Mouse (Mus musculus) left cerebral cortex, postnatal 25 days (tissue): ENCODE results near the gene Kcnj3. TPM values are rescaled to one million over a fixed set of nuclear protein-coding genes. Genes with fewer than 3 reads are reported as not detected.
A peak's percentile ranks its signal among the peaks of the same experiment; 100 is the strongest.

Source experiments
- DNase-seq, 2 experiments: peaks; one replicate each; pipeline ENCODE4 v3.0.0; 2022; ENCODE audit warnings: low spot score in 2 of 2, mixed read lengths in 1 of 2
- intact Hi-C: fragments of 180-260 bp; cut with DNase I; formaldehyde crosslinking; loops from one replicate; pipeline ENCODE4 v1.15.1; 2025
- total RNA-seq, 2 experiments: library from RNA; stranded (reverse); gene quantifications; 2 replicates each; pipeline ENCODE4 v1.2.3; 2021

Kcnj3 gene
- 100 to 1,000 TPM in 1 of 2 experiments, 10 to 100 TPM in 1; 94.9 to 110 TPM for total RNA-seq

DNA sequence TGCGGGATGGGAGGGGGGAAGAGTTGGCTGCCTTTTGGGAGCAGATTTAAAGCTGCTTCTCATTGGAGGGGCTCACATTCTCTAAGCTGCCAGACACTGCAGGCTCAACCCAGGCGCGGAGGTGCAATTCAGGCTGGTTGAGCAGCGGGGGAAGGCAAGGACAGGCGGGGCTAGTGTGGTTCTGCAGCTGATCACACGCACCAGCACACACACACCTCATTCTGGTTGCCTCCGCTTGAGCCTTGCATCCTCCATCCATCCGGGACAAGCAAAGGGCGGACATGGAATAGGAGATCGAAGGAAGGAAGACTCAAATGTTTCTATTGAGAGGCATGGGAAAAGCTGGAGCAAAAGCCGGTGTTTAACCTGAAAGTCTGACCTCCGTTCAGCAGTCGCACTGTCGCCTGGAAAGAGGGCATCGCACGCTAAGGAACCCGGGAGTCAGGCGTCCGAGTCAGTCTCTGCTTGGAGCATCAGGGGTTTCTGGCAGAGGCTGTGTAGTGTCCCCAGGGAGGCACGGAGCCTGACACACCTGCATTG, at the start of gene Kcnj3:
Gene Kcnj3, plus strand, starts transcription at position 250 of the 540 bp plus-strand sequence.
- DNase-seq: peak; percentile 77 to 90
- intact Hi-C loops: loop anchor here (5.0 kb wide), 2 partner anchors 102 to 348 kb away; no protein-coding TSS in a partner anchor

DNA sequence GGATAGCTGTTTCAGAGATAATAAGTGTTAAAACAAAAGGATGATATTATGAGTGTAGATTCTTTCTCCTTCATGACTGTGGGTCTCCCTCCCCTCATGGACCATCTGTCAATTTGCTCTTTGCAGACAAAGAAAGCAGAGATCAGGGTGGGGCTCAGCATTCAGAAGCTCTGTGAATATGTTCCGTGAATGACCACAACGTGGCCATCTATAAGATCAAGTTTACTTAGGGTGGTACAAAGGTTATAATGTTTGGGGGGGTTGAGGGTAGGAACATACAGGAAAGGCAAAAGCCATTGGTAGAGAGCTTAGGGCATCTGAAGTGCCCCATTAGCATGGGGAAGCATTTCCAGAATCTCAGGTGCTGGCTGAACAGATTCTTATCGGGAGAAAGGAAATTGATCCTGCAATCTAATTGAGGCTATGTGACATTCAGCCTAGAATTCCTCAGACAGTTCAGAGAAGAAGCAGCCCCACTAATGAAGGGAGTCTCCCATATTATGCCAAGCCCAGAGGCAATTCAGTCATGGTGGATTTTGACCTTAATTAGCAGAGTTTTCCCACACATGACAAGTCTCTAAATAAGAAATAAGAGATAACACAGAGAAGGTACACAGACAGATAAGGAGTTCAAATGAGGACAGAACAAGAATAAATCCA, 45.3 kb upstream of the Kcnj3 start:
- intact Hi-C loops: no loop called here
- no peak for DNase-seq

GRCm38 (mm10) chr2:55405307-55405706, 30.5 kb upstream of the Kcnj3 start:
- intact Hi-C loops: no loop called here
- no peak for DNase-seq

GRCm38 (mm10) chr2:55427633-55428032, 8.1 kb upstream of the Kcnj3 start:
- intact Hi-C loops: no loop called here
- DNase-seq: no peak

DNA sequence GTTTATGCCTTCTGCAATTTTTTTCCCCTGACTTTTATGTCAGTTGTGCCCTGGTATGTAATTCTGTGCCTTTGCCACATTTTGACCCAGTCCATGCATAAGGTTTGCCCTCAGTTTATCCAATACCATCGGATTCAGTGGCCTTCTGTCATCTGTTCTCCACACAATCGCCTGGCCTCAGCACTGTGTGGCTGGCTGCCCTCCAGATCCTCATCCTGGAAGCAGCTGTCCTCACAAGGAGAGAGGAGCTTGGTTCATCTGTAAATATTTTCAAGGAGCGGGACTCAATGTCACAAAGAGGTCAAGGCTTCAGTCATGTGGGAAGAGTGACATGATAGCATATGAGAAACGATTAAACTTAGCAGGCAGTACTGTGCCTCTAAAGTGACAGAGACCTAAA, 3.7 kb upstream of the Kcnj3 start:
- intact Hi-C loops: no loop called here
- DNase-seq: no peak

DNA sequence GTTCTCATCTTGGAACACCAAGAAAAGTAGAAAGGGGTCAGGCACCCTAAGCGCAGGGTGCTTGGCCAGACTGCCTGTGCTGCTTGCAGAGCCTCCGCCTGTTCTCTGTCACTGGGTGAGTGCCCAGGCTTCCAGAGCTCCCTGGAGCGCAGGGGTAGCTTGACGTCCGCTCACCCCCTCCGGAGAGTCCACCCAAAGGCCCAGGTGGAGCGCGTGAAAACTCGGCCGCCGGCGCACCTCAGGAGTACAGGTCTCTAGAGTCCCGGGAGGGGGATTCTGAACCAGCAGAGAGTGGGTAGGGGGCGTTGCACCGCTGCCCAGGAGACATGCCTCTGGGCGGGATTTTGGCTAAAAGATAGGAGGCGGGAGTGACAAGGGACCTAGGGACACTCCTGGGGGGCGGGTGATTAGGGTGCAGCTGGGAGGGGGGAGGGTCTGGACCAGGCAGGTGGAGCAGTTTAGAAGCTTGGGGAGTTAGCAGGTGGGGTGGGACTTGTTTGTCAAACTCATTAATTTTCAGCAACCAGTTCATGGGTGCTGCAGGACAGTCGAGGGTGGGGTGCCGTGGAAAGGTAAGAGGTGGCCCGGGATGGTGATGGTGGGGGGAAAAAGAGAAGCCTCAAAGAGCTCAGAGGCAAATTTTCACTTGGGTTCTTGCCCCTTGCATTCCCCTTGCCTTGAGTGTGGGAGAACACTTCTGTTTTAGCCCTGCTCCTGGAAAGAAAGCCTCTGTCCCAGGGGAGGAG, 664 bp downstream of the Kcnj3 start:
- intact Hi-C loops: loop anchor here (5.0 kb wide), 2 partner anchors 101 to 349 kb away; no protein-coding TSS in a partner anchor
- peak; percentile 38 for DNase-seq

DNA sequence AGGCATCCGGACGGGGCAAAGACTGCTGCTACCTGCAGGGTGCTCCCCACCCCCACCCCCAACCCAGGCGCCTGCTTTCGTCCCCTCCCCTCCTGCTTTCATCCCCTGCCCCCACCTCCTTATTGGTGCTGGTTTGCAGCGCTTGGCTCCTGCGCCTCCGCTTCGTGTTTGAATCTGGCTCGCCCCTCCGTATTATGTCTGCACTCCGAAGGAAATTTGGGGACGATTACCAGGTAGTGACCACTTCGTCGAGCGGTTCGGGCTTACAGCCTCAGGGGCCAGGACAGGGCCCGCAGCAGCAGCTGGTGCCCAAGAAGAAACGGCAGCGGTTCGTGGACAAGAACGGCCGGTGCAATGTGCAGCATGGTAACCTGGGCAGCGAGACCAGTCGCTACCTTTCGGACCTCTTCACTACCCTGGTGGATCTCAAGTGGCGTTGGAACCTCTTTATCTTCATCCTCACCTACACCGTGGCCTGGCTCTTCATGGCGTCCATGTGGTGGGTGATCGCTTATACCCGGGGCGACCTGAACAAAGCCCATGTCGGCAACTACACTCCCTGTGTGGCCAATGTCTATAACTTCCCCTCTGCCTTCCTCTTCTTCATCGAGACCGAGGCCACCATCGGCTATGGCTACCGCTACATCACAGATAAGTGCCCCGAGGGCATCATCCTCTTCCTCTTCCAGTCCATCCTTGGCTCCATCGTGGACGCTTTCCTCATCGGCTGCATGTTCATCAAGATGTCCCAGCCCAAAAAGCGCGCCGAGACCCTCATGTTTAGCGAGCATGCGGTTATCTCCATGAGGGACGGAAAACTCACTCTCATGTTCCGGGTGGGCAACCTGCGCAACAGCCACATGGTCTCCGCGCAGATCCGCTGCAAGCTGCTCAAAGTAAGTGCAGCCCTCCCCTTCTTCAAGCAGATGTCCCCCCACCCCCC, 1.5 kb downstream of the Kcnj3 start:
- peak; percentile 32 to 57 for DNase-seq
- intact Hi-C loops: loop anchor here (5.0 kb wide), 2 partner anchors 100 to 350 kb away; no protein-coding TSS in a partner anchor

GRCm38 (mm10) chr2:55437977-55438376, 2.2 kb downstream of the Kcnj3 start:
- intact Hi-C loops: loop anchor here (5.0 kb wide), 2 partner anchors 99 to 351 kb away; no protein-coding TSS in a partner anchor
- peak in 1 of 2 experiments; percentile 24 for DNase-seq

- intact Hi-C loops: loop anchor here (5.0 kb wide), 2 partner anchors 98 to 352 kb away; no protein-coding TSS in a partner anchor
- no peak for DNase-seq
These were observed 3.4 kb downstream of the Kcnj3 start for GRCm38 (mm10) chr2:55439211-55439610.

DNA sequence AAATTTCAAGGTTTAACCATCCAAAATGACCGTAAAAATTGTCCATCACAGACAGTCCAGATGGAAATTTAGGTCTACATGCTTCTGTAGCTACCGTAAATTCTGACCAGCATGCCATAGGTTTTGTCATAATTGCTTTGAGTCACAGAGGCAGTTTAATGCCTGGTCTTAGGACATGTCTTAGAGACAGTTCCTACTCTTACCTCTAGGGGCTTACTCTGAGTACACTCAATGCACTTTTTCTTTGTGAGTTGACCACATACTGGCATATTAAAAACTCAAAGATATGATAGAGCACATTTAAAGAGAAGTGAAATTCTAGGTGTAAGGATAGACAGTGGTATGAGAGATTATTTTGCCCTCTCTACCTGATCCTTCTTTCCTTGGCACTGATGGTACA, 6.2 kb downstream of the Kcnj3 start:
- no peak for DNase-seq
- intact Hi-C loops: no loop called here

DNA sequence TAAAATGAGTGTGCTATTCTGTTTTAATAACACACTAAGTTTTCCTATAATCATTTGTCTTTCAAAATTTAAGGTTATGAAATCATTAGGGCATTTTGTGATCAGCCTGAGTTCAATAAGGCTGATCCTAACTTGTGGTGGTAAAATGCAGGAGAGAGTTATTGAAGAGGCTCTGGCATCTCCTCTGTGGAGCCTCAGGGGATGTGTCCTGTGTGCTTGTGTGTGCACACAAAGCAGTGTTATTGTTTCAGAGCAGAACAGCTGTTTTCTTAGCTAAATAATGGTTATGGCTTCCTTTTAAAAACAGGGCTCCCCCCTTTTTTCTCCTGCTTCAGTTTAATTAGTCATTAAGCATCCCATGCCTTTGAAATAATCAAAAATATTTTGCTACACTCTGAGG, 11.5 kb downstream of the Kcnj3 start:
- DNase-seq: no peak
- intact Hi-C loops: no loop called here

DNA sequence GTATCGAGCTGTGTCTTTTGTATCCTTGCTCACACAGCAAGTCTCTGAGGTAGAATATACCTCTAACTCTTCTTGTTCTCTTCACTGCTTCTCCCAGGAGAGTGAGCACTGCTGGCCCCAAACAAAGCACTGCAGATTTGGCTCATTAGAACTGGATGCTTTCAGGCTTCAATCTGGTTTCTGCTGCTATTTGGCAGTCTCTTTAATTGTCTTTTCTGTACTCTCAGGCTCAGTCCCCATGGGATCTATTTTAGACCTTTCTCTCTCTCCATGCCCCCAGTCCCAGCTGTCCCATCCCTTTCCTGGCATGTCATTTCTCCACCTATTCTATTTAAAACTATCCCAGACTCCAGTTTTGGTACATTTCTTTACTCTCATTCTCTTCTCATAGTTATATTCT, 15.0 kb downstream of the Kcnj3 start:
- DNase-seq: peak in 1 of 2 experiments; percentile 90

GRCm38 (mm10) chr2:55459195-55459594, 23.4 kb downstream of the Kcnj3 start:
- intact Hi-C loops: no loop called here
- no peak for DNase-seq

More for the DNA sequence above, 15.0 kb downstream of the Kcnj3 start:
- intact Hi-C loops: no loop called here

- intact Hi-C loops: no loop called here
- DNase-seq: peak in 1 of 2 experiments; percentile 27
These were observed 33.4 kb downstream of the Kcnj3 start for GRCm38 (mm10) chr2:55469141-55469540.

DNA sequence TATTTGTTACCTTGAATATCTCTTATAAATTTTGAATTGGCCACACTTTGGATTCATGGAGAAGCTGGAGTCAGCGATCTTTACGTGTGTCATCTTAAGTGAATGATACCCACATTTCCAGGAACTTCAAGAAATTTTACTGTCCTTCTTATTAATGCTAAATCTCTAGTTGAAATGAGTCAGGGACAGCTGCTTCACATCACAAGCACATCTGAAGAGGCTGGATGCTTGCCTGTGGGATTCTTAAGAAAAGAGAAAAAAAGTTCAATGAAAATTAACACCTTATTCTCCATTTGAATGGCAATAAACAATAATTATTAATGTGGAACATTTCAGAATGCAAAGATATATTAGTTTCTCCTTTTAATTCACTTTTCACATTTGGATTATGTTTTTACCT, 34.2 kb downstream of the Kcnj3 start:
- intact Hi-C loops: no loop called here
- DNase-seq: no peak

GRCm38 (mm10) chr2:55479511-55479910, 43.7 kb downstream of the Kcnj3 start:
- intact Hi-C loops: no loop called here
- no peak for DNase-seq

DNA sequence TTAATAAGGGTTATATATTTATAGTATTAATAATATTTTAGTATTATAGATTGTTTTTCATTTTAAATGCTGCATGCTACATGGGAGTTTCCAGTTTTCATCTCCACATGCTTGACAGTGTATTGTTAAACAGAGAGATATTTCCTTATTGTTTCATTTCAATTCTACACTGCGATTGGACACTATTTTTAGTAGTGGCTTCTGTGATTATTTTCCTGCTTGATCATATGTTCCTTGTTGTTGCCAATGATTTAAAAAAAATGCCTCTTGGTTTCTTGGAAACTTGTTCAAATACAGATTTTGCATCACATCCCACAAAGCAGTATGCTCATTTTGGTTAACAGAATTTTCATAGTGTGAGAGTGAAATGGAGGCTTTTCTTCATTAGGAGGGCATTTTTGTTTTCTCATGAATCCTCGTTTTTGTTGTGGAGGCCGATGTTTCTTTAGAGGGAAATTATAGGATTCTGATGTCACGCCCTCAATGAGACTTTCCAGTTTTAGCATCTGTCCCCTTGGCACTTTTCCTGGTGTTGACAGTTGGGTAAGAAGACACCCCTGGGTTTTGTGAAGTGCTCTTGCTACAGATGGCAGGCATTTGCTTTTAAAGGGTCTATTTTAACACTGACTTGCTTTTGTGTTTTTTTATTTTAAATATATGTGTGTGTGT, 44.3 kb downstream of the Kcnj3 start:
- DNase-seq: peak; percentile 16 to 69
- intact Hi-C loops: no loop called here

DNA sequence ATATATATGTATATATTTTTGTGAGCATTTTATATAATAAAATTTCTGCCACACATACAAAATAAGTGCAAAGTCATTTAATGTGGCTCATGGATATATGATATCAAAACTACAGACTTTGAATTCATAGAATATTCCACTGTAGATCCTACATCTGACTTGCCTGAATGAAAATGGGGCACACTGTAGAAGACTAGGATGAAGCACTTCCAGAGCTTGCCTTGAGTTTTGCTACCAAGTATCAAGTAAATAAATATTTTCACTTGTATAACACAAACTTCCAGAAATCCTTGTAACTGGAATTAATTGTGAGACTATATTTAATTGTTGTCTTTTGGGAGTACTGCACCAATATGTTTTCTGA, 44.8 kb downstream of the Kcnj3 start:
- no peak for DNase-seq
- intact Hi-C loops: no loop called here
